Mouse (Mus musculus) myocyte (in vitro differentiated cells): ENCODE measurements around the gene Rgs6.

Source experiments
- CEBPB ChIP-seq: IDR thresholded peaks from 2 replicates; pipeline ENCODE4 v1.6.1; 2011; ENCODE audit warnings: mild to moderate bottlenecking, moderate library complexity; ENCODE audit not compliant: poor library complexity, insufficient read depth, severe bottlenecking
- E2F4 ChIP-seq: IDR thresholded peaks from one replicate; pipeline ENCODE4 v1.6.1; 2011; ENCODE audit warnings: mild to moderate bottlenecking, control low read depth, moderate library complexity; ENCODE audit not compliant: insufficient read depth
- MAX ChIP-seq: IDR thresholded peaks from one replicate; pipeline ENCODE4 v1.6.1; 2011; ENCODE audit warnings: low read depth, mild to moderate bottlenecking, control low read depth
- MYOG ChIP-seq, 3 experiments: IDR thresholded peaks; one replicate each; pipeline ENCODE4 v1.6.1; 2011; ENCODE audit warnings: control low read depth in 2 of 3, low read depth in 2 of 3, mild to moderate bottlenecking in 2 of 3; ENCODE audit not compliant: insufficient read length in 2 of 3, control insufficient read depth in 1 of 3, insufficient read depth in 1 of 3
- POLR2A ChIP-seq: IDR thresholded peaks from one replicate; pipeline ENCODE4 v1.6.1; 2011; ENCODE audit warnings: low read depth, mild to moderate bottlenecking, control low read depth, moderate library complexity; ENCODE audit not compliant: insufficient read length
- POLR2AphosphoS2 ChIP-seq: IDR thresholded peaks from one replicate; pipeline ENCODE4 v1.6.1; 2011; ENCODE audit warnings: low read depth, control low read depth; ENCODE audit not compliant: insufficient read length
- REST ChIP-seq: IDR thresholded peaks from one replicate; pipeline ENCODE4 v1.6.1; 2011; ENCODE audit warnings: mild to moderate bottlenecking, control low read depth, moderate library complexity; ENCODE audit not compliant: insufficient read depth, insufficient read length
- SRF ChIP-seq: IDR thresholded peaks from one replicate; pipeline ENCODE4 v1.6.1; 2011; ENCODE audit warnings: low read depth; ENCODE audit not compliant: control insufficient read depth, insufficient read length
- TCF12 ChIP-seq: IDR thresholded peaks from one replicate; pipeline ENCODE4 v1.6.1; 2011; ENCODE audit warnings: mild to moderate bottlenecking, control low read depth; ENCODE audit not compliant: poor library complexity, insufficient read depth, severe bottlenecking
- TCF3 ChIP-seq: IDR thresholded peaks from one replicate; pipeline ENCODE4 v1.6.1; 2011; ENCODE audit warnings: low read depth, control low read depth; ENCODE audit not compliant: insufficient read length
- USF1 ChIP-seq: IDR thresholded peaks from one replicate; pipeline ENCODE4 v1.6.1; 2011; ENCODE audit warnings: low read depth, mild to moderate bottlenecking, control low read depth, moderate library complexity

GRCm38 (mm10) chr12:82920146-82920545 is 332.1 kb downstream of the Rgs6 start:
- TF ChIP-seq TCF12: no peak
- TF ChIP-seq POLR2A: no peak
- no peak for TF ChIP-seq POLR2AphosphoS2
- TF ChIP-seq USF1: no peak
- TF ChIP-seq MAX: no peak
- TF ChIP-seq CEBPB: no peak
- TF ChIP-seq E2F4: no peak
- no peak for TF ChIP-seq MYOG (IDR thresholded peaks at IDR 0.05; ENCODE audit: control insufficient read depth in 1 of 3, insufficient read depth in 1 of 3, insufficient read length in 2 of 3, low read depth in 2 of 3)
- no peak for TF ChIP-seq SRF
- no peak for TF ChIP-seq TCF3
- TF ChIP-seq REST: no peak
